Mouse (Mus musculus): ENCODE data around the gene Stard10. TPM values are rescaled to one million over a fixed set of nuclear protein-coding genes. Genes with fewer than 3 reads are reported as not detected.

Stard10 gene
- total and polyA plus RNA-seq, 2 experiments from 2014 or later: 11.0 to 17.3 TPM

GRCm38 (mm10) chr7:101354423-101354822 lies 37.5 kb downstream of the Stard10 start:
- TF ChIP-seq CTCF (IDR thresholded peaks at IDR 0.05; ENCODE audit: low read depth): no peak
- no peak overlapping the region for H3K4me3 ChIP-seq (ENCODE audit: low read depth, low read length)
- no peaks in the 10 kb centered on the region for H3K27me3 ChIP-seq (ENCODE audit: insufficient read depth, low read length)
- H3K9ac ChIP-seq: no peak overlapping the region
- H3K9me3 ChIP-seq (ENCODE audit: low read length): no peaks in the 10 kb centered on the region
- H3K4me1 ChIP-seq (ENCODE audit: insufficient read depth): no peaks in the 10 kb centered on the region
- WGBS: 81% methylated on average over 5 of the region's 5 CpGs
- no peak for DNase-seq
- ATAC-seq: no peak
- no peak overlapping the region for H3K27ac ChIP-seq (ENCODE audit: low read depth, low read length)
- no peaks in the 10 kb centered on the region for H3K36me3 ChIP-seq (ENCODE audit: insufficient read depth)
- no peak overlapping the region for H3K4me2 ChIP-seq (ENCODE audit: low read depth)

GRCm38 (mm10) chr7:101355551-101356100 lies 38.7 kb downstream of the Stard10 start:
- 87% methylated on average over 6 of the region's 6 CpGs for WGBS
- Histone ChIP-seq H3K4me1 (ENCODE audit: insufficient read depth) (no peaks in the 10 kb centered on the region), H3K4me3 (ENCODE audit: low read depth, low read length) (no peak overlapping the region), H3K9me3 (ENCODE audit: low read length) (no peaks in the 10 kb centered on the region), H3K9ac (no peak overlapping the region), H3K27ac (ENCODE audit: low read depth, low read length) (no peak overlapping the region), H3K27me3 (ENCODE audit: insufficient read depth, low read length) (no peaks in the 10 kb centered on the region), H3K36me3 (ENCODE audit: insufficient read depth) (no peaks in the 10 kb centered on the region), H3K4me2 (ENCODE audit: low read depth) (no peak overlapping the region)
- no peak for TF ChIP-seq CTCF (IDR thresholded peaks at IDR 0.05; ENCODE audit: low read depth)
- no peak for DNase-seq
- no peak for ATAC-seq

GRCm38 (mm10) chr7:101356868-101357267 lies 40.0 kb downstream of the Stard10 start:
- Histone ChIP-seq H3K4me1 (ENCODE audit: insufficient read depth) (no peaks in the 10 kb centered on the region), H3K27ac (ENCODE audit: low read depth, low read length) (no peak overlapping the region), H3K36me3 (ENCODE audit: insufficient read depth) (no peaks in the 10 kb centered on the region), H3K9ac (no peak overlapping the region), H3K4me2 (ENCODE audit: low read depth) (no peak overlapping the region), H3K9me3 (ENCODE audit: low read length) (no peaks in the 10 kb centered on the region), H3K4me3 (ENCODE audit: low read depth, low read length) (no peak overlapping the region), H3K27me3 (ENCODE audit: insufficient read depth, low read length) (no peaks in the 10 kb centered on the region)
- ATAC-seq (no peak), DNase-seq (no peak)
- no peak for TF ChIP-seq CTCF (IDR thresholded peaks at IDR 0.05; ENCODE audit: low read depth)
- 74% methylated on average over 3 of the region's 3 CpGs for WGBS

GRCm38 (mm10) chr7:101360406-101360805 lies 43.5 kb downstream of the Stard10 start:
- WGBS: 77% methylated on average over 3 of the region's 3 CpGs
- Histone ChIP-seq H3K4me2 (ENCODE audit: low read depth) (no peak overlapping the region), H3K27me3 (ENCODE audit: insufficient read depth, low read length) (no peaks in the 10 kb centered on the region), H3K4me3 (ENCODE audit: low read depth, low read length) (no peak overlapping the region), H3K9me3 (ENCODE audit: low read length) (no peaks in the 10 kb centered on the region), H3K27ac (ENCODE audit: low read depth, low read length) (no peak overlapping the region), H3K36me3 (ENCODE audit: insufficient read depth) (no peaks in the 10 kb centered on the region), H3K4me1 (ENCODE audit: insufficient read depth) (no peaks in the 10 kb centered on the region), H3K9ac (no peak overlapping the region)
- no peak for DNase-seq
- TF ChIP-seq CTCF (IDR thresholded peaks at IDR 0.05; ENCODE audit: low read depth): no peak
- no peak for ATAC-seq

- H3K4me2 ChIP-seq (ENCODE audit: low read depth): no peak overlapping the region
- H3K27me3 ChIP-seq (ENCODE audit: insufficient read depth, low read length): no peaks in the 10 kb centered on the region
- no peak overlapping the region for H3K9ac ChIP-seq
- H3K36me3 ChIP-seq (ENCODE audit: insufficient read depth): no peaks in the 10 kb centered on the region
- H3K4me3 ChIP-seq (ENCODE audit: low read depth, low read length): no peak overlapping the region
- DNase-seq (no peak), ATAC-seq (no peak)
- H3K4me1 ChIP-seq (ENCODE audit: insufficient read depth): no peaks in the 10 kb centered on the region
- WGBS: 88% methylated on average over 4 of the region's 4 CpGs
- no peak overlapping the region for H3K27ac ChIP-seq (ENCODE audit: low read depth, low read length)
- H3K9me3 ChIP-seq (ENCODE audit: low read length): no peaks in the 10 kb centered on the region
- TF ChIP-seq CTCF (IDR thresholded peaks at IDR 0.05; ENCODE audit: low read depth): no peak
Measured at GRCm38 (mm10) chr7:101361021-101361420, 44.1 kb downstream of the Stard10 start.

GRCm38 (mm10) chr7:101361767-101362166 lies 44.9 kb downstream of the Stard10 start:
- Histone ChIP-seq H3K4me1 (ENCODE audit: insufficient read depth) (no peaks in the 10 kb centered on the region), H3K27me3 (ENCODE audit: insufficient read depth, low read length) (no peaks in the 10 kb centered on the region), H3K27ac (ENCODE audit: low read depth, low read length) (no peak overlapping the region), H3K9me3 (ENCODE audit: low read length) (no peaks in the 10 kb centered on the region), H3K4me2 (ENCODE audit: low read depth) (no peak overlapping the region), H3K4me3 (ENCODE audit: low read depth, low read length) (no peak overlapping the region), H3K36me3 (ENCODE audit: insufficient read depth) (no peaks in the 10 kb centered on the region), H3K9ac (no peak overlapping the region)
- ATAC-seq: no peak
- DNase-seq: no peak
- 68% methylated on average over 4 of the region's 4 CpGs for WGBS
- no peak for TF ChIP-seq CTCF (IDR thresholded peaks at IDR 0.05; ENCODE audit: low read depth)

GRCm38 (mm10) chr7:101362791-101363191 lies 45.9 kb downstream of the Stard10 start:
- H3K27me3 ChIP-seq (ENCODE audit: insufficient read depth, low read length): no peaks in the 10 kb centered on the region
- ATAC-seq: no peak
- no peaks in the 10 kb centered on the region for H3K4me1 ChIP-seq (ENCODE audit: insufficient read depth)
- WGBS: 74% methylated on average over 5 of the region's 5 CpGs
- no peak for TF ChIP-seq CTCF (IDR thresholded peaks at IDR 0.05; ENCODE audit: low read depth)
- no peaks in the 10 kb centered on the region for H3K9me3 ChIP-seq (ENCODE audit: low read length)
- H3K4me3 ChIP-seq (ENCODE audit: low read depth, low read length): no peak overlapping the region
- no peak overlapping the region for H3K4me2 ChIP-seq (ENCODE audit: low read depth)
- H3K36me3 ChIP-seq (ENCODE audit: insufficient read depth): no peaks in the 10 kb centered on the region
- H3K9ac ChIP-seq: no peak overlapping the region
- DNase-seq: no peak
- no peak overlapping the region for H3K27ac ChIP-seq (ENCODE audit: low read depth, low read length)

Measured in forebrain, postnatal 0 days (tissue).